In genomic region chr9:57143212-57143611, GRCm38 (mm10) we compare ENCODE assay signal across 23 mouse cellular contexts.
"Had no signal": no experiment of that assay in that cellular context is flagged by ENCODE, and none has a peak within 500 bp of the region (broad histone marks: within the 10 kb centered on the region; RNA-seq: fewer than 3 reads in every experiment).

No protein-coding gene starts in this region.

- H3K9me3 ChIP-seq: heart, embryonic 13.5 days; heart, embryonic 15.5 days; hindbrain, embryonic 10.5 days; hindbrain, embryonic 12.5 days; intestine, embryonic 15.5 days; limb, embryonic 10.5 days; limb, embryonic 12.5 days; liver, embryonic 13.5 days had no signal

- H3K4me3 ChIP-seq: gastrocnemius, adult 2 months; heart, adult 2 months; heart, embryonic 13.5 days; heart, embryonic 15.5 days; hindbrain, embryonic 10.5 days; hindbrain, embryonic 12.5 days; intestine, embryonic 15.5 days; layer of hippocampus, adult 2 months; left cerebral cortex, adult 2 months; limb, embryonic 10.5 days; limb, embryonic 12.5 days; liver, embryonic 13.5 days had no signal

- H3K27me3 ChIP-seq: heart, embryonic 13.5 days; heart, embryonic 15.5 days; hindbrain, embryonic 12.5 days; intestine, embryonic 15.5 days; limb, embryonic 12.5 days; liver, embryonic 13.5 days had no signal

- DNase-seq: gastrocnemius, adult 2 months; gastrocnemius, postnatal 10 days; gastrocnemius, postnatal 25 days; heart, adult 2 months; heart, postnatal 14 days; heart, postnatal 36 days; kidney, adult 18-20 months; kidney, adult 8-10 months; kidney, postnatal 10 days; kidney, postnatal 25 days; kidney, postnatal 4 days; liver; liver, embryonic 13.5 days had no signal

- H3K27ac ChIP-seq: gastrocnemius, adult 2 months; heart, adult 2 months; heart, embryonic 13.5 days; heart, embryonic 15.5 days; hindbrain, embryonic 10.5 days; hindbrain, embryonic 12.5 days; hindbrain, embryonic 14.5 days; intestine, embryonic 15.5 days; layer of hippocampus, adult 2 months; left cerebral cortex, adult 2 months; limb, embryonic 10.5 days; limb, embryonic 12.5 days; liver, embryonic 13.5 days had no signal
